Mouse (Mus musculus): ENCODE measurements around the gene Maats1. TPM values are rescaled to one million over a fixed set of nuclear protein-coding genes. Genes with fewer than 3 reads are reported as not detected.
A peak's percentile ranks its signal among the peaks of the same experiment; 100 is the strongest.

The Maats1 gene
- total and polyA plus RNA-seq, 3 experiments, result 0.03 TPM; not detected in 2

- H3K27ac ChIP-seq (ENCODE audit: control insufficient read depth, low read depth, low read length), result peak overlapping the region; percentile 70
- H3K4me1 ChIP-seq (ENCODE audit: control insufficient read depth in 1 of 2, insufficient read depth in 2 of 2, low read length in 2 of 2), result peaks cover 28 to 30% of the 10 kb centered on the region in 2 experiments
- no peaks in the 10 kb centered on the region for H3K9me3 ChIP-seq (replicated peaks; ENCODE audit: insufficient read depth, low read length)
- no peaks in the 10 kb centered on the region for H3K27me3 ChIP-seq (ENCODE audit: control insufficient read depth in 1 of 2, insufficient read depth in 2 of 2, low read length in 2 of 2)
- DNase-seq (ENCODE audit: low read depth, low spot score), result peak; percentile 65
- TF ChIP-seq SMC3 (IDR thresholded peaks at IDR 0.05; ENCODE audit: low read depth, low read length) (no peak), GABPA (IDR thresholded peaks at IDR 0.05; ENCODE audit: low read depth, low read length) (no peak), MXI1 (IDR thresholded peaks at IDR 0.05; ENCODE audit: low read depth, low read length) (no peak), POLR2A (IDR thresholded peaks at IDR 0.05; ENCODE audit: control insufficient read depth in 1 of 2, insufficient read depth in 1 of 2, low read depth in 1 of 2, low read length in 2 of 2, poor library complexity in 1 of 2) (no peak), NELFE (IDR thresholded peaks at IDR 0.05; ENCODE audit: low read depth, low read length) (0 out of 2 replicates have a peak, but pooled peaks have one; percentile 21), ELF1 (IDR thresholded peaks at IDR 0.05; ENCODE audit: low read depth, low read length) (no peak), USF2 (IDR thresholded peaks at IDR 0.05; ENCODE audit: borderline replicate concordance in 1 of 2, insufficient read depth in 1 of 2, low read depth in 1 of 2, low read length in 2 of 2) (no peak), EP300 (IDR thresholded peaks at IDR 0.05; ENCODE audit: low read depth in 1 of 2, low read length in 2 of 2) (peak; percentile 64 to 77), MYC (IDR thresholded peaks at IDR 0.05; ENCODE audit: low read depth, low read length) (no peak), ZMIZ1 (IDR thresholded peaks at IDR 0.05; ENCODE audit: low read depth, low read length) (no peak), NRF1 (IDR thresholded peaks at IDR 0.05; ENCODE audit: insufficient read depth, low read depth, low read length, poor library complexity, severe bottlenecking) (no peak), MYB (IDR thresholded peaks at IDR 0.05; ENCODE audit: low read depth, low read length) (peak; percentile 79), SIN3A (IDR thresholded peaks at IDR 0.05; ENCODE audit: low read length) (peak; percentile 20; the same call in 1 of the 2 replicates), E2F4 (IDR thresholded peaks at IDR 0.05; ENCODE audit: borderline replicate concordance, low read depth, low read length) (no peak), POLR2AphosphoS5 (IDR thresholded peaks at IDR 0.05; ENCODE audit: borderline replicate concordance, low read depth, low read length) (no peak), CHD2 (IDR thresholded peaks at IDR 0.05; ENCODE audit: low read length) (no peak), GATA1 (IDR thresholded peaks at IDR 0.05; ENCODE audit: low read depth, low read length) (peak; percentile 76), TCF12 (IDR thresholded peaks at IDR 0.05; ENCODE audit: low read depth, low read length) (peak; percentile 42; the same call in 1 of the 2 replicates), ETS1 (IDR thresholded peaks at IDR 0.05; ENCODE audit: low read depth, low read length) (peak; percentile 52; the same call in 1 of the 2 replicates), HCFC1 (IDR thresholded peaks at IDR 0.05; ENCODE audit: low read depth, low read length) (no peak), TBP (IDR thresholded peaks at IDR 0.05; ENCODE audit: low read depth, low read length) (no peak), MAFK (IDR thresholded peaks at IDR 0.05; ENCODE audit: borderline replicate concordance, low read depth, low read length) (no peak), CHD1 (IDR thresholded peaks at IDR 0.05; ENCODE audit: low read depth, low read length) (no peak), MAX (IDR thresholded peaks at IDR 0.05; ENCODE audit: low read length) (peak; percentile 51; the same call in 1 of the 2 replicates), JUND (IDR thresholded peaks at IDR 0.05; ENCODE audit: low read depth, low read length) (0 out of 2 replicates have a peak, but pooled peaks have one; percentile 26), MAZ (IDR thresholded peaks at IDR 0.05; ENCODE audit: low read depth, low read length) (no peak), ZNF384 (IDR thresholded peaks at IDR 0.05; ENCODE audit: low read depth, low read length) (no peak), USF1 (IDR thresholded peaks at IDR 0.05; ENCODE audit: low read depth, low read length) (no peak), RCOR1 (IDR thresholded peaks at IDR 0.05; ENCODE audit: low read depth, low read length) (no peak), UBTF (IDR thresholded peaks at IDR 0.05; ENCODE audit: borderline replicate concordance, insufficient read depth, low read depth, low read length) (no peak), POLR2AphosphoS2 (IDR thresholded peaks at IDR 0.05; ENCODE audit: low read length) (no peak; the same call in 1 of the 2 replicates), RAD21 (IDR thresholded peaks at IDR 0.05; ENCODE audit: low read depth, low read length) (no peak)
- peaks cover 3 to 39% of the 10 kb centered on the region in 2 experiments; a peak in 3 of 4 replicates for H3K36me3 ChIP-seq (ENCODE audit: control insufficient read depth in 1 of 2, insufficient read depth in 2 of 2, low read length in 2 of 2)
- H3K4me3 ChIP-seq (ENCODE audit: control insufficient read depth in 1 of 2, insufficient read depth in 1 of 2, low read depth in 2 of 2, low read length in 2 of 2), result peak overlapping the region in 1 of 2 experiments; percentile 44; a peak in 2 of 4 replicates
- peak overlapping the region; percentile 30 for H3K9ac ChIP-seq (ENCODE audit: control insufficient read depth, low read depth, low read length, poor library complexity, severe bottlenecking)
- peaks cover 7% of the 10 kb centered on the region; the same call in 1 of the 2 replicates for H3K79me2 ChIP-seq (ENCODE audit: control insufficient read depth, insufficient read depth, low read length, poor library complexity)
These were observed 38.0 kb upstream of the Maats1 start for GRCm38 (mm10) chr16:38379926-38380325.

Data from MEL (cell line).